Mouse (Mus musculus): ENCODE data around the gene Pde4d. TPM values are rescaled to one million over a fixed set of nuclear protein-coding genes. Genes with fewer than 3 reads are reported as not detected.
A peak's percentile ranks its signal among the peaks of the same experiment; 100 is the strongest.

Pde4d gene
- polyA plus RNA-seq, 1 experiment from 2014 or later, result 23.8 TPM

DNA sequence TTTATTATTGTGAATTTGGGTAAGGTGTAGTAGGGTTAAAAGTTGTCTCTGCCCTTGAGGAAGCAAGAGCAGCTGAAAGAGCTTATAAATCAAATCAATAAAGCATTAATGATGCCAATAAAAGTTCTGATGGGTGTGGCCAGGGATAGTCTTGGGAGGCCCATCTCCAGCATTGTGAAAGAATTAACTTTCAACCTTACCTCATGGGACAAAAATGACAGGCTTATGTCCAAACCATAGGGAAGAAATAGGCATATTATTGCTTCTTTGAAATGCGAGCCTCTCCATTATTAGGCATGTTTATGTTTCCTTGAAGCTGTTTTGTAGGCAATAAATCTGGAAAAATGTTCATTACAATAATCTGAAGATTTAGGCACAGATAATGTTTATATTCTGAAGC is 10.7 kb upstream of the Pde4d start:
- ATAC-seq (ENCODE audit: extremely low read depth, insufficient number of reproducible peaks, low FRiP score, low TSS enrichment), result no peak
- WGBS, result 85% methylated on average over 1 of the region's 1 CpGs
- H3K36me3 ChIP-seq, result no peaks in the 10 kb centered on the region
- no peak overlapping the region for H3K4me3 ChIP-seq
- no peaks in the 10 kb centered on the region for H3K27me3 ChIP-seq (replicated peaks)
- H3K4me2 ChIP-seq, result no peak overlapping the region
- no peak overlapping the region for H3K27ac ChIP-seq (replicated peaks)
- no peak overlapping the region for H3K9ac ChIP-seq
- H3K4me1 ChIP-seq, result peaks cover 15% of the 10 kb centered on the region
- H3K9me3 ChIP-seq, result no peaks in the 10 kb centered on the region

GRCm38 (mm10) chr13:108448348-108448931 is 1.3 kb upstream of the Pde4d start:
- H3K4me3 ChIP-seq, result no peak overlapping the region
- peak overlapping the region; percentile 78; the same call in 1 of the 2 replicates for H3K27ac ChIP-seq (replicated peaks)
- H3K27me3 ChIP-seq (replicated peaks), result no peaks in the 10 kb centered on the region
- peaks cover 31% of the 10 kb centered on the region for H3K4me1 ChIP-seq
- ATAC-seq (ENCODE audit: extremely low read depth, insufficient number of reproducible peaks, low FRiP score, low TSS enrichment), result no peak
- H3K9me3 ChIP-seq, result no peaks in the 10 kb centered on the region
- 73% methylated on average over 11 of the region's 11 CpGs for WGBS
- H3K9ac ChIP-seq, result no peak overlapping the region
- H3K36me3 ChIP-seq, result no peaks in the 10 kb centered on the region
- H3K4me2 ChIP-seq, result no peak overlapping the region

- H3K9me3 ChIP-seq, result no peaks in the 10 kb centered on the region
- no peak overlapping the region for H3K27ac ChIP-seq (replicated peaks)
- H3K27me3 ChIP-seq (replicated peaks), result no peaks in the 10 kb centered on the region
- no peak overlapping the region for H3K4me3 ChIP-seq
- no peak for ATAC-seq (ENCODE audit: extremely low read depth, insufficient number of reproducible peaks, low FRiP score, low TSS enrichment)
- peaks cover 37% of the 10 kb centered on the region for H3K4me1 ChIP-seq
- H3K4me2 ChIP-seq, result no peak overlapping the region
- WGBS, result 81% methylated on average over 2 of the region's 2 CpGs
- H3K9ac ChIP-seq, result no peak overlapping the region
- H3K36me3 ChIP-seq, result no peaks in the 10 kb centered on the region
Measured at GRCm38 (mm10) chr13:108451122-108451521, 1.4 kb downstream of the Pde4d start.

DNA sequence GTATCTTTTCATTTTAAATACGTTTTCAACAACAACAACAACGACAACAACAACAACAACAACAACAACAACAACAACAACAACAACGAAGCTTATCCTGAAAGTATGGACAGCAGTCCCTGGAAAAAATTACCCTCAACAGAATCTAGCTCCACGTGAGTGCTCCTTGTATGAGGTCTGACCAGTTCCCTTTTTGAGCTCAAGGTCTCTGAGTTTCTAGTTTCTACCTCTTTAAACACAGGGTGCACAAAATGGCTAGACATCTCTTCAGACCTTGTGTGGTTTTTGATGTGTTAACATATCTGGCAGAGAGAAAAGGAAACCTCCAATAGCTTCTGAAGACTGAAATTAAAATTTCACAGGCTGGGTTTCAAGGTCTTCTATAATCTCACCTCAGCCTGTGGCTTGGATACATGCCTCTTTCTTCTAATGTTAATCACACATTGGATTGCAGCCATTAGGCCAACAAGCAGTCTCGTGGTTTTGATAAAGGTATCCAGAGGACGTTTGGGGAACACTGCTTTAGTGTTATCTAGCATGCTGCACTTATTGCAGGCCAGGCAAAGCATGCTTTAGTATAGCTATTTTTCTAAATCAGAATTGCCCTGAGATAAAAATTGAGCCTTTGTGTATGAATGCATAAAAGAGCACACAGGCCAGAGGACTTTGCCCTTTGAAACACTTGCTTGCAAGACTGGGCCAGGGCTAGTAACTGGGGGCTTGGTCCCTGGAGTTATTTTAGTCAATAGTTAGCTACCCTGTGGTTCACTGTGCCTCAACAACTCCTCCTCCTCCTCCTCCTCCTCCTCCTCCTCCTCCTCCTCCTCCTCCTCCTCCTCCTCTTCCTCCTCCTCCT is 3.5 kb downstream of the Pde4d start:
- ATAC-seq (ENCODE audit: extremely low read depth, insufficient number of reproducible peaks, low FRiP score, low TSS enrichment), result no peak
- H3K4me3 ChIP-seq, result no peak overlapping the region
- H3K9ac ChIP-seq, result no peak overlapping the region
- H3K27me3 ChIP-seq (replicated peaks), result no peaks in the 10 kb centered on the region
- peak overlapping the region; percentile 84 for H3K27ac ChIP-seq (replicated peaks)
- no peaks in the 10 kb centered on the region for H3K9me3 ChIP-seq
- no peak overlapping the region for H3K4me2 ChIP-seq
- peaks cover 37% of the 10 kb centered on the region for H3K4me1 ChIP-seq
- H3K36me3 ChIP-seq, result no peaks in the 10 kb centered on the region
- WGBS, result 50% methylated on average over 6 of the region's 6 CpGs

DNA sequence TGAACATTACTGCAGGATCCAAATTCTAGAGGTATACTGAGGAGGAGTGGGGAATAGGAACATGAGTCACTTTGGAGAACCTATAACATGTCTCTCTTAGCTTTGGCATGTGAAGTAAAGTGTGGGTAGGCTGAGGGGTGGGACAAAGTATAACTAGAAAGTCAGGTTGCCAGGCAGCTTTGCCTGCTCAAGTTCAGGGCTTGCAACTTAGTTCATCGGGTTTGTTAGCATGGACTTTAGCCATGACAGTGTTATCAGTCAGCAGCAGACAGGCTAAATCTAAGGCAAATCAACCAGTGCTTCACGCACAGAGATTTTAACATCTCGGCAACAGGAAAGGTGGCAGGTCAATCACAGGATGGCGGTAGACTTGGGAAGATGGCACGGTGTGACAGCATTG is 12.8 kb downstream of the Pde4d start:
- peaks cover 3% of the 10 kb centered on the region for H3K4me1 ChIP-seq
- no peak overlapping the region for H3K4me2 ChIP-seq
- peaks cover 5% of the 10 kb centered on the region; the same call in 1 of the 2 replicates for H3K9me3 ChIP-seq
- H3K9ac ChIP-seq, result no peak overlapping the region
- H3K36me3 ChIP-seq, result no peaks in the 10 kb centered on the region
- no peak overlapping the region for H3K27ac ChIP-seq (replicated peaks)
- no peak overlapping the region for H3K4me3 ChIP-seq
- WGBS, result 78% methylated on average over 5 of the region's 5 CpGs
- H3K27me3 ChIP-seq (replicated peaks), result no peaks in the 10 kb centered on the region
- no peak for ATAC-seq (ENCODE audit: extremely low read depth, insufficient number of reproducible peaks, low FRiP score, low TSS enrichment)

GRCm38 (mm10) chr13:108465755-108466154 is 16.0 kb downstream of the Pde4d start:
- Histone ChIP-seq H3K27ac (replicated peaks) (peak overlapping the region; percentile 53), H3K4me1 (peaks cover 3% of the 10 kb centered on the region), H3K4me3 (no peak overlapping the region), H3K9ac (no peak overlapping the region), H3K4me2 (no peak overlapping the region), H3K27me3 (replicated peaks) (no peaks in the 10 kb centered on the region), H3K36me3 (no peaks in the 10 kb centered on the region), H3K9me3 (no peaks in the 10 kb centered on the region)
- ATAC-seq (ENCODE audit: extremely low read depth, insufficient number of reproducible peaks, low FRiP score, low TSS enrichment), result no peak

- no peaks in the 10 kb centered on the region for H3K27me3 ChIP-seq (replicated peaks)
- no peaks in the 10 kb centered on the region for H3K9me3 ChIP-seq
- H3K9ac ChIP-seq, result no peak overlapping the region
- peaks cover 3% of the 10 kb centered on the region for H3K4me1 ChIP-seq
- no peaks in the 10 kb centered on the region for H3K36me3 ChIP-seq
- H3K4me3 ChIP-seq, result no peak overlapping the region
- no peak for ATAC-seq (ENCODE audit: extremely low read depth, insufficient number of reproducible peaks, low FRiP score, low TSS enrichment)
- no peak overlapping the region for H3K4me2 ChIP-seq
- WGBS, result 25% methylated on average over 1 of the region's 1 CpGs
- H3K27ac ChIP-seq (replicated peaks), result peak overlapping the region; percentile 42; the same call in 1 of the 2 replicates
Measured at GRCm38 (mm10) chr13:108467046-108467445, 17.3 kb downstream of the Pde4d start.

DNA sequence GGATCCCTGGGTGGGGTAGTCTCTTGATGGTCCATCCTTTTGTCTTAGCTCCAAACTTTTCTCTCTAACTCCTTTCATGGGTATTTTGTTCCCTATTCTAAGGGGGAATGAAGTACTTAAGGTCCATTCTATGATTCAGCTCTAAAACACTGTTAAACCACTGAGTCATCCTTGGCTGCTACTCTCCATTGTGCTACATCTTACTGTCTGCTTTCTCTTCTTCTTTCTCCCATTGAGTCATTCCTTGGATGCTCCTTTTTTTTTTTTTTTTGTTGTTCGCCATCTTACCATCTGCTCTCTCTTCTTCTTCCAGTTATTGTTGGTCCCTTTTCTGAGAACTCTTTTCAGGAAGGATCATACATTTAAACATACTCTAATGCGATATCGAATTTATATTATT is 30.7 kb downstream of the Pde4d start:
- 82% methylated on average over 3 of the region's 3 CpGs for WGBS

DNA sequence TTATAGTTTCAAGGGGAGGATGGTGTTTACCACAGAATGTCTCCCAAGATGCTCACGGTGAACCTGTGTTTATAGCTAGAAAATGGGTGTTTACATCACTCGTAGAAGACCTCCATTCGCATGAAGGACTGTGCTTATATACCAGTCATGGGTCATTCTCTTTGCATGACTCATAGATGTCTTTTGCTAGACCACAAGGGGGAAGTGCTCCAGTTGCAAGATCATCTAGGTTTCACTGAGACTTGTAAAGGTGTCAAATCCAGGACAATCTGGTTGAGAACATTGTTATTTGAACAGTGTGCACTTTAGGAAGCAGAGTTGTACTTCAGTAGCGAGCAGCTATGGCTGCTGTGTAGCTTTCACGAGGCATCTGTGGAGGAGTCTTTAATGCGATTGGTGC is 35.3 kb downstream of the Pde4d start:
- Histone ChIP-seq H3K9ac (no peak overlapping the region), H3K27me3 (replicated peaks) (no peaks in the 10 kb centered on the region), H3K4me3 (no peak overlapping the region), H3K4me2 (no peak overlapping the region), H3K27ac (replicated peaks) (no peak overlapping the region), H3K36me3 (no peaks in the 10 kb centered on the region), H3K9me3 (no peaks in the 10 kb centered on the region), H3K4me1 (no peaks in the 10 kb centered on the region)
- WGBS, result 76% methylated on average over 6 of the region's 6 CpGs
- no peak for ATAC-seq (ENCODE audit: extremely low read depth, insufficient number of reproducible peaks, low FRiP score, low TSS enrichment)

More for the DNA sequence above, 30.7 kb downstream of the Pde4d start:
- Histone ChIP-seq H3K4me1 (no peaks in the 10 kb centered on the region), H3K9ac (no peak overlapping the region), H3K9me3 (no peaks in the 10 kb centered on the region), H3K4me3 (no peak overlapping the region), H3K36me3 (no peaks in the 10 kb centered on the region), H3K27me3 (replicated peaks) (no peaks in the 10 kb centered on the region), H3K4me2 (no peak overlapping the region), H3K27ac (replicated peaks) (no peak overlapping the region)
- no peak for ATAC-seq (ENCODE audit: extremely low read depth, insufficient number of reproducible peaks, low FRiP score, low TSS enrichment)

DNA sequence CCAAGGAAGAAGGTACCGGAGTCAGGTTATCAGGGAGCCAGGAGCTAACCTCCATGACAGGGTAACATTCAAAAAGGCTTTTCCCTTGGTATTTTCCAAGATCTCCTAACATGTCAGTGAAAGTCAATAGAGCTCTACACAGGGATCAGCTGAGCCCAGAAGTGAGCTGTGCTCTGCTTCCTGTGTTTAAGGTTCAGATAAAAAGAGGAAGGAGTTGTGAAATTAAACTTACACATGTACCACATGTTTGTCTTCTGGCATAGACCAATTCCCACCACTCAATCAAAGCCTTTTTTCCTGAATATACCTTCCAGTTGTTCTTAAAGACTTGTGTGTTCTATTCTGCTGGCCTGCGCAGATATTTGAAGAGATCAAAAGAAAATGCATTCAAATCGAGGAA is 37.3 kb downstream of the Pde4d start:
- H3K27ac ChIP-seq (replicated peaks), result no peak overlapping the region
- no peak overlapping the region for H3K9ac ChIP-seq
- H3K4me1 ChIP-seq, result no peaks in the 10 kb centered on the region
- no peaks in the 10 kb centered on the region for H3K9me3 ChIP-seq
- no peak overlapping the region for H3K4me3 ChIP-seq
- ATAC-seq (ENCODE audit: extremely low read depth, insufficient number of reproducible peaks, low FRiP score, low TSS enrichment), result no peak
- no peak overlapping the region for H3K4me2 ChIP-seq
- no peaks in the 10 kb centered on the region for H3K36me3 ChIP-seq
- 75% methylated on average over 3 of the region's 3 CpGs for WGBS
- H3K27me3 ChIP-seq (replicated peaks), result no peaks in the 10 kb centered on the region

- no peaks in the 10 kb centered on the region for H3K27me3 ChIP-seq (replicated peaks)
- H3K9me3 ChIP-seq, result no peaks in the 10 kb centered on the region
- H3K4me1 ChIP-seq, result no peaks in the 10 kb centered on the region
- no peak overlapping the region for H3K9ac ChIP-seq
- H3K4me3 ChIP-seq, result no peak overlapping the region
- H3K36me3 ChIP-seq, result no peaks in the 10 kb centered on the region
- H3K4me2 ChIP-seq, result no peak overlapping the region
- ATAC-seq (ENCODE audit: extremely low read depth, insufficient number of reproducible peaks, low FRiP score, low TSS enrichment), result no peak
- no peak overlapping the region for H3K27ac ChIP-seq (replicated peaks)
Measured at GRCm38 (mm10) chr13:108489825-108490224, 40.1 kb downstream of the Pde4d start.

DNA sequence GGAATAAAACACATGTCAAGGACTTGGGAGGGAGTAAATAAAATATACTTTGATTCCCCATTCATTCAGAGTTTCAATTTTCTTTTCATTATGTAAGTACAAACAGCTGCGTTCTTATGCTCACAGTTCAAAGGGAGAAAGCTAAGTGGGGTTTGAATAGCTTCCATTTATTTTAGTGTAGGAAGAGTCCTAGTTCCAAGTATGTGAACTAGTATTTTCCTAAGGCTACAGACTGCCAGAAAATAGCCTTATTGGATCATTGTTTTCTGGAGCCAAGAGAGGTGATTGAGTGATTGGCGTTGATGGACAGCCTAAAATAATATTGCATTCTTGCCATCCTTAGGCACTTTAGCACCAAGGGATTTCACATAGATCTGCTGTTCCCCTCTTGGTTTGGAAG is 41.1 kb downstream of the Pde4d start:
- no peak overlapping the region for H3K4me3 ChIP-seq
- 88% methylated on average over 2 of the region's 2 CpGs for WGBS

More for the DNA sequence above, 41.1 kb downstream of the Pde4d start:
- Histone ChIP-seq H3K27ac (replicated peaks) (no peak overlapping the region), H3K4me1 (no peaks in the 10 kb centered on the region), H3K9ac (no peak overlapping the region), H3K4me2 (no peak overlapping the region), H3K36me3 (no peaks in the 10 kb centered on the region), H3K9me3 (no peaks in the 10 kb centered on the region), H3K27me3 (replicated peaks) (no peaks in the 10 kb centered on the region)
- no peak for ATAC-seq (ENCODE audit: extremely low read depth, insufficient number of reproducible peaks, low FRiP score, low TSS enrichment)
